Mouse (Mus musculus): ENCODE results near the gene Sall1. TPM values are rescaled to one million over a fixed set of nuclear protein-coding genes. Genes with fewer than 3 reads are reported as not detected.

The Sall1 gene
- total RNA-seq, 2 experiments from 2014 or later: not detected

DNA sequence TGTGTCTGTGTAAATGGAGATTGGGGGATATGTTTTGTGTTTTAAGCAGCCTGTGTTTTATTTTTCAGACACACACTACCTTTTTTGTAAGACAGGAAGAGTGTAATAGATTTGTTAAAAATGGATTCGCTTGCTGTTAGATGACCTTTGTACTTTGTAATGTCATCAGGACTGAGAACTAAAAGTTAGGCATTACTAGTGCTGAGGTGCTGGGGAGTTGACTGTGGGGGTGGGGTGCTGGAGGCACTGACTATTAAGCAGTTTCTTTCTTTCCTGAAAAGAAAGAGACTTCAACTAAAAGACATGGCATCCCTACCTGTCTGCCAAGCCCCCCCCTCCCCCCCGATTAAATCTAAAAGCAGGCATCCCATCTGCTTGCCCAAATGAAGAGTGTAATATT is 39.9 kb downstream of the Sall1 start:
- ATAC-seq (replicated peaks; ENCODE audit: low FRiP score, poor library complexity, severe bottlenecking): no peak

DNA sequence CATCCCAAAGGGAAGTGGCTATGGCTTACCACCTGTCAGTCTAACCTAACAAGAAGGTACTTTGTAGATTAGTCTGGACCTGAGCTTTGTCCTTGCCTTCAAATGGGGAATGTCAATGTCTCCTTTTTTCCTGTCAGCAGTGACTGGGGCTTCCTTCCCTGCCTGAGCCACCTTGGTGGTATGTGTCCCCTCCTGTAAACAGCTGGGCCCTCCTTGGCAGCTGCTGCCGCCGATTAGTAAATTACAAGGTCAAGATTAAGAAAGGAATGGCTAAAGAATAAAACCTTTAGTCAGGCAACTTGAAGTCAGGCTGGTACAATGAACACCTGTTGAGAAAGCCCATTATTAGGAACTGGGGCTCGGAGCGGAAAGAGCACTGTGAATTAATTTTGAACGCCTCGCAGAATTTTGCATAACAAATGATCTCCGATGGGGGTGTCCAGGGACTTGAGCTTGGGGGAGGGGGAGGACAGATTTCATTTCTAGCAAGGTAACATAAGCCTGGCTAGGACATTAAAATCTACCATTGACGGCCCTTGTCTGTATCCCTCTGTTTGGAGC is 40.5 kb downstream of the Sall1 start:
- no peak for ATAC-seq (replicated peaks; ENCODE audit: low FRiP score, poor library complexity, severe bottlenecking)

GRCm38 (mm10) chr8:89002128-89002527 is 41.8 kb downstream of the Sall1 start:
- no peak for ATAC-seq (replicated peaks; ENCODE audit: low FRiP score, poor library complexity, severe bottlenecking)

- ATAC-seq (replicated peaks; ENCODE audit: low FRiP score, poor library complexity, severe bottlenecking): no peak
Measured at GRCm38 (mm10) chr8:88997276-88997675, 46.7 kb downstream of the Sall1 start.

- no peak for ATAC-seq (replicated peaks; ENCODE audit: low FRiP score, poor library complexity, severe bottlenecking)
Measured at GRCm38 (mm10) chr8:88991780-88992509, 52.0 kb downstream of the Sall1 start.

DNA sequence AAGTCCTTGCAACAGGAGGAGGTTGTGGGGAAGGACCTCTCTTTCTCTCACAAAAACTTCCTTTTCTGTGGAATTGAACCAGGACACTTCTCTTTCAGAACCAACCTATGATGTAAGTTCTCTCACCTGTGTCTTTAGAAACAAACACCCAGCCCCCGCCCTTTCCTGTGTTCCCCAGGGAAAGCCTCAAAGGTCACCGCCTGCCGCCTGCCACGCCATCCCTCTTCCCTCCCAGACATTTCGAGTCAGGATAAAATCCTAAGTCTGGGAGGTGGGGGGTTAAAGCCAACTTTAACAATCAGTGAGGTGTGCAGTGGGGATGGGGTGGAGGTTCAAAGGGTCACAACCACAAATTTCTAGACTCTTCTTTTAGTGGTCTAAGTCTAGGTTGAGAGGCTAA is 52.8 kb downstream of the Sall1 start:
- no peak for ATAC-seq (replicated peaks; ENCODE audit: low FRiP score, poor library complexity, severe bottlenecking)

DNA sequence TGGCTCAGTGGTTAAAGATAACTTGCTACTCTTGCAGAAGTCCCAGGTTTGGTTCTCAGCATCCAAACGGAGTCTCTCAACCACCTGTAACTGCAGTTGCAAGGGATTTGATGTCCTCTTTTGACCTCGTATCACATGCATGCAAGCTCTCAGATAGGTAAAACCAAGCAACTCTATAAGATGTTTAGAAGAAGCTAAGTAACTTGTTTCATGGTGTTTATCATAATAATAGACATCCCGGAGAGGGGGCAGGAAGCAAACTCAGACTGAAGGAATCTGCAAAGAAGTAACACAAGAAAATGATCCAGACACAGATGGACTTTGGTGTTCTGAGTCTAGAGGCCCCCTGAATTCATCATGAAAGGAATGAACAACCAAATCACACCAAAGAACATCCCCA is 55.0 kb downstream of the Sall1 start:
- no peak for ATAC-seq (replicated peaks; ENCODE audit: low FRiP score, poor library complexity, severe bottlenecking)

- no peak for ATAC-seq (replicated peaks; ENCODE audit: low FRiP score, poor library complexity, severe bottlenecking)
Measured at GRCm38 (mm10) chr8:88983468-88983867, 60.5 kb downstream of the Sall1 start.
